Mouse (Mus musculus) midbrain, postnatal 0 days (tissue): Measurements from ENCODE around the gene Bad. TPM values are rescaled to one million over a fixed set of nuclear protein-coding genes. Genes with fewer than 3 reads are reported as not detected.
"Not testable (repeated sequence)": the region's sequence is repeated elsewhere in the genome, so short reads cannot be mapped to it uniquely, and the experiment has no call there.

Source experiments
- ATAC-seq: fragments of 200-750 bp; cut with Nextera tagmentation; 2 replicates; pipeline ENCODE4 v1.8.0; 2017; ENCODE audit warnings: moderate number of reproducible peaks, mild to moderate bottlenecking, moderate TSS enrichment, moderate library complexity; ENCODE audit not compliant: low FRiP score
- DNase-seq: peaks from one replicate; pipeline ENCODE4 v3.0.0-alpha.2; 2015; ENCODE audit warnings: low spot score
- H3K27ac ChIP-seq: fragments of 300-500 bp; sonication (generic); 2 replicates; pipeline ENCODE4 v1.5.1; 2014; ENCODE audit warnings: low read depth, mild to moderate bottlenecking, low read length, mixed read lengths
- H3K27me3 ChIP-seq: fragments of 300-500 bp; sonication (generic); 2 replicates; pipeline ENCODE4 v1.6.1; 2014; ENCODE audit warnings: low read length, control low read depth, mixed read lengths; ENCODE audit not compliant: insufficient read depth
- H3K36me3 ChIP-seq: fragments of 300-500 bp; sonication (generic); 2 replicates; pipeline ENCODE4 v1.6.1; 2014; ENCODE audit warnings: low read length, control low read depth, mixed read lengths; ENCODE audit not compliant: insufficient read depth
- H3K4me1 ChIP-seq: fragments of 300-500 bp; sonication (generic); 2 replicates; pipeline ENCODE4 v1.6.1; 2014; ENCODE audit warnings: mild to moderate bottlenecking, control low read depth, antibody characterized with exemption, low read length, mixed read lengths; ENCODE audit not compliant: insufficient read depth
- H3K4me2 ChIP-seq: fragments of 300-500 bp; sonication (generic); 2 replicates; pipeline ENCODE4 v1.6.1; 2014; ENCODE audit warnings: low read depth, mild to moderate bottlenecking, low read length, mixed read lengths; ENCODE audit not compliant: poor library complexity, severe bottlenecking
- H3K4me3 ChIP-seq: fragments of 300-500 bp; sonication (generic); 2 replicates; pipeline ENCODE4 v1.5.1; 2014; ENCODE audit warnings: low read depth, mild to moderate bottlenecking, low read length, moderate library complexity
- H3K9ac ChIP-seq: fragments of 300-500 bp; sonication (generic); replicated peaks from 2 replicates; pipeline ENCODE4 v1.6.1; 2014; ENCODE audit warnings: mild to moderate bottlenecking, low read length, moderate library complexity, mixed read lengths; ENCODE audit not compliant: poor library complexity, severe bottlenecking
- H3K9me3 ChIP-seq: fragments of 300-500 bp; sonication (generic); 2 replicates; pipeline ENCODE4 v1.6.1; 2016; ENCODE audit warnings: low read length, control low read depth
- CTCF ChIP-seq: IDR thresholded peaks from 2 replicates; pipeline ENCODE4 v1.5.1; 2016; ENCODE audit warnings: antibody characterized with exemption, mild to moderate bottlenecking
- WGBS: fragments of 180-500 bp; shearing (Covaris S2); extraction: QIAGEN DNeasy Blood & Tissue Kit; methylation state at CpG from one replicate; pipeline ENCODE4 v1.1.7; 2014; 5-methylcytosine and 5-hydroxymethylcytosine counted together
- polyA plus RNA-seq: library from polyadenylated mRNA; unstranded; fragments of >200 nt; fragmentation: Nextera tagmentation; extraction: Ambion mirVana; gene quantifications from 2 replicates; pipeline ENCODE4 v1.2.1, GENCODE M21; 2015
- total RNA-seq: library from RNA; depleted of rRNA; stranded (reverse); fragments of >200 nt; gene quantifications from 2 replicates; pipeline ENCODE4 v1.2.3, GENCODE M21; 2014; rRNA removed

Gene Bad
- total RNA-seq: 50.3 and 55.9 TPM in 2 replicates
- polyA plus RNA-seq: 91.6 and 104 TPM in 2 replicates

DNA sequence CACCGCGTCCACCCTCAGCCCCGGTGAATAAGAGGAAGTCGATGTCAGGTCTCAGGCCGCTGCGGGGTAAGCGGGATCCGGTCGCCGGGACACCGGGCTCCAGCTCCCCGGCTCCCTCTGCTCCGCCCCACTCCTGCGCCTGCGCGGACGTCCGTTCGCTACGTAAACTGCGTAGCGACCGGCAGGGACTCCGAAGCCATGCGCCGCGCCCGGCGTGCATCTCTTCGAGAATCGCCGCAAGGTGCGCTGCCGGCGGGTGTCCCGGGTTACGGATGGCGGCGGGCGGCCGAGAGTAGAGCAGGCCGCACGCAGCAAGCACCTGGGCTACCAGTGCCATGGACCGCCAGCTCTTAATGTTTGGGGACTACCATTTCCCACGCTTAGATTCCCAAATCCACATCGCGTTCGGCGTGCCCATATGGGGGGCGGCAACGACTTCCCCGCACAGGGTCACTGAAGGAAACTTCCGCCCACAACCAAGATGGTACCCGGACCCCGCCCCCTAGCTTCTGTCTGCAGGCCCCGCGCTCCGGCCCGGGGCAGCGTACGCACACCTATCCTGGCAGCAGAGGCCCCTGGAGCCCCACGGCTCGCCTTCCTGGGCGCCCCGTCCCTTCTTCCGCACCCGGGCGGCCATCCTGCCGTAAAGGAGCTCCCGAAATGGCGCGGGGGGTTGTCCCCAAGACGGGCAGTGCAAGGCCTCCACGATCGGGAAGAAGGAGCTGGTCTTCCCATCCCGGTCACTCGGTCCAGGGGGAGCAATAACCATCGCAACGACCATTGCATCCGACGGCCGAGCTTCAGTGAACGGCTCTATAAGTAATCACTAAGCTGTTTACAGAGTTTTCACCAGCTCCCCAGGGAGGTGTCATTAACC lies at the start of gene Bad:
TSS of gene Bad (plus strand) at position 490 of the 877 bp plus-strand sequence.
- Histone ChIP-seq H3K4me2 (peak within 1 kb of the TSS; percentile 100), H3K27me3 (no peaks in the 10 kb centered on the region), H3K4me3 (peak within 1 kb of the TSS; percentile 92), H3K9ac (peak within 1 kb of the TSS; percentile 89), H3K4me1 (peaks cover 19% of the 10 kb centered on the region), H3K27ac (peak within 1 kb of the TSS; percentile 95), H3K9me3 (no peaks in the 10 kb centered on the region), H3K36me3 (peaks cover 8% of the 10 kb centered on the region)
- DNase-seq (peak; percentile 93), ATAC-seq (peak; percentile 82)
- peak; percentile 27 for TF ChIP-seq CTCF
- 1% methylated on average over 80 of the region's 83 CpGs for WGBS

DNA sequence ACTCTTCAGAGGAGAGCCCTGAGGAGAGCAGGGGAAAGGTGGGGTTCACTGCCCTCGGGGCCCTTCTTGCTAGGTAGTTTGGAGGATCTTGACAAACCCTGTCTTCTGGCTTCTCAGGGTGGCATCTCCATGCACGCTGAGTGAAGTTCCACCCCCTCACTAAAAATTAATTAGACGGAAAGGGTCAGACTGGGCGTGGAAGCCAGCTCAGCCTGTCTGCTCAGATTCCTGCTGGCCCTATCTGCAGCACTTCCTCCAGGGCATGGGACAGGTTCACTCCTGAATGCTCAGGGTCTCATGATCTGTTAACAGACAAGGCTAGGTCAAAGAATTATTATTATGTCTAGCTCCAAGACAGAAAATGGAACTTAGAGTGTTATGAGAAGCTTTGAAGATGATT lies 49.1 kb upstream of the Bad start:
- TF ChIP-seq CTCF: no peak
- WGBS: 77% methylated on average over 4 of the region's 4 CpGs
- H3K27me3 ChIP-seq: no peaks in the 10 kb centered on the region
- H3K36me3 ChIP-seq: no peaks in the 10 kb centered on the region
- ATAC-seq: no peak
- no peak overlapping the region for H3K4me2 ChIP-seq
- no peak overlapping the region for H3K4me3 ChIP-seq
- H3K9me3 ChIP-seq: peaks cover 6% of the 10 kb centered on the region; the same call in 1 of the 2 replicates
- no peak overlapping the region for H3K9ac ChIP-seq
- no peaks in the 10 kb centered on the region for H3K4me1 ChIP-seq
- no peak overlapping the region for H3K27ac ChIP-seq
- no peak for DNase-seq

DNA sequence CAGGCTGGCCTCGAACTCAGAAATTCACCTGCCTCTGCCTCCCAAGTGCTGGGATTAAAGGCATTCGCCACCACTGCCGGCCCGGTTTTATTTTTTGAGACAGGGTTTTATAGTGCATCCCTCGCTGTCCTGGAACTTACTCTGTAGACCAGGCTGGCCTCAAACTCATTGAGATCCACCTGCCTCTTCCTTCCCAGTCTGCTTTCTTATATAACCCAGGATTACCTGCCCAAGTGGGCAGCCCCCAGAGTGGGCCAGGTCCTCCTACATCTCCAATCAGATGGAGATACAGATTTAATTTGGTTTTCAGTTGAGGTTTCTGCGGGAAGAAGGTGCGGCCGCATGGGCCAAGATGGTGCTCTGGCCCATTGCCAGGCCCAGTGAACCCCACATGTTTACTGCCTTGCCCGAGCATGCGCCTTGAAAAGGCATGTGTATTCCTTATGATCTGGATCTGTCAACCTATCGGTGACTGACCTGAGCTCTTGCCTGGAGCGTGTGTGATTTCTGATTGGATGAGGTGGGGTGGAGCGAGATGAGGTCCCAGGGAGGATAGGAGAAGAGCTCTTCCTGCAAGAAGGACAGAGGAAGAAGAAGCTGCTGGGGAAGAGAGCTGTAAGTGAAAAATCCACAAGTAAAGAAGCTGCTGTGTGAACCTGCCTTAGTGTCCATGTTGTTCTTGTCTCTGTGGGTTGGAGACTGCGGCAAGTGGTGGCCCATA lies 47.8 kb upstream of the Bad start:
- H3K4me1 ChIP-seq: no peaks in the 10 kb centered on the region
- H3K36me3 ChIP-seq: no peaks in the 10 kb centered on the region
- H3K9me3 ChIP-seq: peaks cover 6% of the 10 kb centered on the region; the same call in 1 of the 2 replicates
- H3K4me2 ChIP-seq: no peak overlapping the region
- no peak overlapping the region for H3K4me3 ChIP-seq
- 0 out of 2 replicates have a peak, but pooled peaks cover 3% of the 10 kb centered on the region for H3K27me3 ChIP-seq
- H3K9ac ChIP-seq: no peak overlapping the region
- TF ChIP-seq CTCF: no peak
- DNase-seq: no peak
- no peak for ATAC-seq
- no peak overlapping the region for H3K27ac ChIP-seq
- WGBS: 94% methylated on average over 14 of the region's 14 CpGs

DNA sequence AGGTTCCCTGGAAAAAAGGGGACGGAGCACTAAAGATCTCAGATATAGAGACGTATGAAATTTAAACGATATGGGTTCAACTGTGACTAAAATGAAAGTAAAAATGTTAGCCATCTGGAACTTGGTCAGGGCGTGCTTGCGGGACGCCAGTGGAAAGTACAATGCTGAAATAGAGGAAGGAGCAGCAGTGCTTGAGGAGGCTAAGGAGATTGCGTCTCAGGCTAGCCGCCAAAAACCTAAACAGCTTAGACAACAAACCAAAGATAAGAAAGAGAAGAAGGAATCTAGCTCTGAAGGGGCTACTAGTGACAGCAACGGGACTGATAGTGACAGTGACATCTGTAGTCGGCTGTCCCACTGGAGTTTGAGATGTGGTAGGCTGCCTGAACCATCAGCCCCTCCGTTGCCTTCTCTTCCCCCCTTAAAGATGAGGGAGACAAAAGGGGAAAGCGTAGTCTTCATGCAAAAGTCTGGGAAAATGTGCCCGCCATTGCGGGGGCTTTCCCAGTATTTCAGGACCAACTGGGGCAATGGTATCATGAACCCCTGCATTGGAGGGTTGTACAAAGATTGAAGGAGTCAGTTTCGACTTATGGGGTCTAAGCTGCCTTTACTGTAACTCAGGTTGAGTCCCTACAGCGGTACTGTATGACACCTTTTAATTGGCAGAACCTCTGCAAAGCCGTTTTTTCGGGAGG lies 45.9 kb upstream of the Bad start:
- not testable (repeated sequence) for H3K9me3 ChIP-seq, H3K36me3 ChIP-seq, ATAC-seq, DNase-seq, H3K27me3 ChIP-seq, H3K4me2 ChIP-seq, H3K27ac ChIP-seq, H3K9ac ChIP-seq, H3K4me3 ChIP-seq, H3K4me1 ChIP-seq
- WGBS: 91% methylated on average over 18 of the region's 18 CpGs

DNA sequence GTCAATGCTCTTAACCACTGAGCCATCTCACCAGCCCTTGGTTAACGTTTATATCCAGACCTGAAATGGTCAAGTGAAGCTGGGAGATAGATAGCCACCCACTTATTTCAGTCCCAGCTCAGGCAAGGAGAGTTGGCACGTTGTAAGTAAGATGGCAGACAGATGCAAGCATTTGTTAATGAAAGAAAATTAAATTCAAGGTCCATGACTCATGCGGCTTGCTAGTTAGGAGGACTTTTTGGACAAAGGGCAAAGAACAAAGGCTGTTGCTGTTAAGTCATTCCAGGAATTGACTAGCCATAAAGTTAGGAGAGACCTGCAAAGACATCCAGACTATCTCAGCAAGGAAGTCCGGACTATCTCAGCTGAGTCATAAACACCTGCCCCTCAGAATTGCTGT lies 42.0 kb upstream of the Bad start:
- H3K27ac ChIP-seq: no peak overlapping the region
- H3K9me3 ChIP-seq: peaks cover 6% of the 10 kb centered on the region; the same call in 1 of the 2 replicates
- ATAC-seq (no peak), DNase-seq (no peak)
- peaks cover 2% of the 10 kb centered on the region; the same call in 1 of the 2 replicates for H3K36me3 ChIP-seq
- H3K9ac ChIP-seq: no peak overlapping the region
- H3K27me3 ChIP-seq: 0 out of 2 replicates have a peak, but pooled peaks cover 3% of the 10 kb centered on the region
- H3K4me3 ChIP-seq: no peak overlapping the region
- H3K4me2 ChIP-seq: no peak overlapping the region
- TF ChIP-seq CTCF: no peak
- no peaks in the 10 kb centered on the region for H3K4me1 ChIP-seq
- 89% methylated on average over 4 of the region's 4 CpGs for WGBS
